18 mouse cellular contexts compared by ENCODE assay signal in genomic region chr7:81219321-81219720, GRCm38 (mm10). TPM values are rescaled to one million over a fixed set of nuclear protein-coding genes. Genes with fewer than 3 reads are reported as not detected.
DNase-seq lines count a peak whose midpoint lies in the region; ATAC-seq and TF ChIP-seq lines count a peak whose summit lies in the region.
"Had no signal": no experiment of that assay in that cellular context is flagged by ENCODE, and none has a peak within 500 bp of the region (broad histone marks: within the 10 kb centered on the region; RNA-seq: fewer than 3 reads in every experiment).

No protein-coding gene starts in this region.

- TF ChIP-seq POLR2A in liver, adult 2 months (IDR thresholded peaks at IDR 0.05; ENCODE audit: extremely low read depth, insufficient read depth, low read length): no peak

- WGBS in intestine, embryonic 15.5 days: 55% methylated on average over 7 of the region's 7 CpGs
- 45% methylated on average over 7 of the region's 7 CpGs for WGBS in intestine, postnatal 0 days
- WGBS in liver, adult 2 months: 49% methylated on average over 7 of the region's 7 CpGs

- DNase-seq in liver, adult 2 months (ENCODE audit: extremely low read depth, low read depth, low spot score): peak; percentile 77
- no peak for DNase-seq in liver
- peak; percentile 74 for DNase-seq in yolk sac, embryonic 10.5 days (ENCODE audit: low spot score)
- DNase-seq: adrenal gland, postnatal 10 days; cerebellum, adult 8-10 months; liver, embryonic 13.5 days; lung, postnatal 4 days; midbrain, embryonic 14.5 days; right cerebral cortex, postnatal 14 days had no signal

- no peak overlapping the region for H3K27ac ChIP-seq in intestine, embryonic 15.5 days
- no peak overlapping the region for H3K27ac ChIP-seq in intestine, postnatal 0 days (ENCODE audit: low read depth, low read length)
- peak overlapping the region; percentile 47 for H3K27ac ChIP-seq in liver, adult 2 months (replicated peaks; ENCODE audit: insufficient read depth, low read depth, low read length)
- H3K27ac ChIP-seq in brown adipose tissue, adult 24 weeks (replicated peaks; ENCODE audit: low read depth, low read length): peak overlapping the region; percentile 70
- H3K27ac ChIP-seq: embryonic facial prominence, embryonic 15.5 days; hindbrain, embryonic 12.5 days; limb, embryonic 10.5 days; liver, embryonic 13.5 days had no signal

- ATAC-seq in intestine, embryonic 15.5 days: peak; percentile 65
- no peak for ATAC-seq in intestine, postnatal 0 days
- ATAC-seq in cerebellum, adult (ENCODE audit: insufficient number of reproducible peaks, low FRiP score, low TSS enrichment): no peak
- ATAC-seq: forebrain, embryonic 14.5 days had no signal

- no peak overlapping the region for H3K4me2 ChIP-seq in intestine, embryonic 15.5 days (replicated peaks)
- H3K4me2 ChIP-seq in intestine, postnatal 0 days (replicated peaks; ENCODE audit: low read depth): no peak overlapping the region
- H3K4me2 ChIP-seq: embryonic facial prominence, embryonic 15.5 days; hindbrain, embryonic 12.5 days; liver, embryonic 13.5 days had no signal

- H3K4me1 ChIP-seq in intestine, embryonic 15.5 days (replicated peaks): no peaks in the 10 kb centered on the region; the same call in 1 of the 2 replicates
- H3K4me1 ChIP-seq in intestine, postnatal 0 days (replicated peaks; ENCODE audit: control insufficient read depth, insufficient read depth, low read length): no peaks in the 10 kb centered on the region; the same call in 1 of the 2 replicates
- H3K4me1 ChIP-seq in liver, adult 2 months (ENCODE audit: control insufficient read depth, insufficient read depth, low read length): peaks cover 9% of the 10 kb centered on the region; the same call in 1 of the 2 replicates
- H3K4me1 ChIP-seq in brown adipose tissue, adult 24 weeks (ENCODE audit: control insufficient read depth, insufficient read depth, insufficient read length, low read length): peaks cover 16% of the 10 kb centered on the region
- H3K4me1 ChIP-seq: liver, embryonic 13.5 days had no signal

- H3K79me2 ChIP-seq in liver, adult 2 months (ENCODE audit: control insufficient read depth, insufficient read depth, low read length): peaks cover 39% of the 10 kb centered on the region

- H3K4me3 ChIP-seq in intestine, embryonic 15.5 days (replicated peaks): no peak overlapping the region
- H3K4me3 ChIP-seq in intestine, postnatal 0 days (ENCODE audit: low read depth, low read length): no peak overlapping the region
- H3K4me3 ChIP-seq in liver, adult 2 months (ENCODE audit: insufficient read depth, low read depth, low read length): no peak overlapping the region
- H3K4me3 ChIP-seq in brown adipose tissue, adult 24 weeks (ENCODE audit: insufficient read depth, low read depth, low read length): no peak overlapping the region
- H3K4me3 ChIP-seq: embryonic facial prominence, embryonic 15.5 days; hindbrain, embryonic 12.5 days; limb, embryonic 10.5 days; liver, embryonic 13.5 days had no signal

- H3K36me3 ChIP-seq in intestine, embryonic 15.5 days: no peaks in the 10 kb centered on the region
- H3K36me3 ChIP-seq in intestine, postnatal 0 days (ENCODE audit: control insufficient read depth, insufficient read depth): no peaks in the 10 kb centered on the region
- peaks cover 5% of the 10 kb centered on the region for H3K36me3 ChIP-seq in liver, adult 2 months (ENCODE audit: control insufficient read depth, insufficient read depth, low read length)
- H3K36me3 ChIP-seq: embryonic facial prominence, embryonic 15.5 days; hindbrain, embryonic 12.5 days; limb, embryonic 10.5 days; liver, embryonic 13.5 days had no signal

- H3K27me3 ChIP-seq in intestine, embryonic 15.5 days (replicated peaks): no peaks in the 10 kb centered on the region
- no peaks in the 10 kb centered on the region for H3K27me3 ChIP-seq in intestine, postnatal 0 days (replicated peaks; ENCODE audit: control insufficient read depth, insufficient read depth, low read length)
- H3K27me3 ChIP-seq in liver, adult 2 months (ENCODE audit: control insufficient read depth, insufficient read depth, low read length): no peaks in the 10 kb centered on the region

- H3K9ac ChIP-seq in intestine, embryonic 15.5 days: no peak overlapping the region
- no peak overlapping the region for H3K9ac ChIP-seq in intestine, postnatal 0 days (ENCODE audit: low read depth, low read length)
- H3K9ac ChIP-seq in liver, adult 2 months (ENCODE audit: low read depth, low read length): no peak overlapping the region
- H3K9ac ChIP-seq: embryonic facial prominence, embryonic 15.5 days; hindbrain, embryonic 12.5 days; liver, embryonic 13.5 days had no signal

- TF ChIP-seq CTCF in intestine, postnatal 0 days (IDR thresholded peaks at IDR 0.05; ENCODE audit: low read depth): no peak
- TF ChIP-seq CTCF in liver, adult 2 months (IDR thresholded peaks at IDR 0.05; ENCODE audit: low read depth, low read length): peak; percentile 20

- H3K9me3 ChIP-seq in intestine, embryonic 15.5 days: no peaks in the 10 kb centered on the region
- no peaks in the 10 kb centered on the region for H3K9me3 ChIP-seq in intestine, postnatal 0 days (ENCODE audit: control insufficient read depth)
- H3K9me3 ChIP-seq: embryonic facial prominence, embryonic 15.5 days; hindbrain, embryonic 12.5 days; limb, embryonic 10.5 days; liver, embryonic 13.5 days had no signal

RNA-seq across cellular contexts. Expression of gene Pde8a, which starts 5.9 kb away (rescaled TPM):
- polyA plus RNA-seq in intestine, embryonic 15.5 days (2015; fragmentation: Nextera tagmentation; extraction: Ambion mirVana): 2.7 and 3.3 TPM in 2 replicates
- polyA plus RNA-seq in intestine, postnatal 0 days (2015; fragmentation: Nextera tagmentation; extraction: Ambion mirVana): 3.6 and 3.8 TPM in 2 replicates
- total RNA-seq in liver, adult 2 months (2014; rRNA removed): 13.5 and 15.1 TPM in 2 replicates
- polyA plus RNA-seq in liver, adult 2 months (2012; rRNA removed): 13.3 and 13.7 TPM in 2 replicates
- polyA plus RNA-seq in brown adipose tissue, adult 24 weeks (2012; ENCODE audit: insufficient read depth, insufficient read length, missing spikeins): 24.0 and 39.6 TPM in 2 replicates
- total RNA-seq: MEL had no signal

Comparison
In these comparisons a context has a peak if more than half of its experiments do, and no peak if none do; other contexts are left out.
1. H3K27ac ChIP-seq: peak in liver, adult 2 months (single experiment) and brown adipose tissue, adult 24 weeks (single experiment); none in intestine, embryonic 15.5 days (single experiment) and intestine, postnatal 0 days (single experiment).